Mouse (Mus musculus): Measurements from ENCODE around the gene Dhodh. TPM values are rescaled to one million over a fixed set of nuclear protein-coding genes. Genes with fewer than 3 reads are reported as not detected.

Gene Dhodh
- polyA plus RNA-seq (2014; fragmentation: Nextera tagmentation; extraction: Ambion mirVana) = 34.7 and 39.3 TPM in 2 replicates

GRCm38 (mm10) chr8:109608271-109609152 is at the start of gene Dhodh:
TSS of gene Dhodh (minus strand) at chr8:109608673.
- ATAC-seq (ENCODE audit: low read depth) (peak; percentile 99), DNase-seq (ENCODE audit: low spot score) (peak; percentile 98)
- Histone ChIP-seq H3K27me3 (replicated peaks; ENCODE audit: control insufficient read depth, insufficient read depth, low read length) (no peaks in the 10 kb centered on the region), H3K36me3 (ENCODE audit: control insufficient read depth, insufficient read depth, low read length) (peaks cover 10% of the 10 kb centered on the region; the same call in 1 of the 2 replicates), H3K4me2 (ENCODE audit: low read depth, low read length) (peak within 1 kb of the TSS; percentile 81), H3K27ac (replicated peaks; ENCODE audit: low read depth, low read length) (peak within 1 kb of the TSS; percentile 96), H3K9ac (ENCODE audit: low read depth, low read length) (peak within 1 kb of the TSS; percentile 77), H3K4me3 (ENCODE audit: low read depth, low read length) (peak within 1 kb of the TSS; percentile 72), H3K4me1 (ENCODE audit: control insufficient read depth, insufficient read depth, low read length) (peaks cover 11% of the 10 kb centered on the region), H3K9me3 (ENCODE audit: control insufficient read depth, low read length) (no peaks in the 10 kb centered on the region)
- WGBS = under 1% methylated on average over 41 of the region's 42 CpGs

- ATAC-seq (ENCODE audit: low read depth) (no peak), DNase-seq (ENCODE audit: low spot score) (no peak)
- no peak overlapping the region for H3K9ac ChIP-seq (ENCODE audit: low read depth, low read length)
- no peak overlapping the region for H3K4me3 ChIP-seq (ENCODE audit: low read depth, low read length)
- H3K4me2 ChIP-seq (ENCODE audit: low read depth, low read length) = no peak overlapping the region
- WGBS = 75% methylated on average over 3 of the region's 3 CpGs
- no peaks in the 10 kb centered on the region for H3K9me3 ChIP-seq (ENCODE audit: control insufficient read depth, low read length)
- H3K4me1 ChIP-seq (ENCODE audit: control insufficient read depth, insufficient read depth, low read length) = no peaks in the 10 kb centered on the region
- no peak overlapping the region for H3K27ac ChIP-seq (replicated peaks; ENCODE audit: low read depth, low read length)
- no peaks in the 10 kb centered on the region for H3K27me3 ChIP-seq (replicated peaks; ENCODE audit: control insufficient read depth, insufficient read depth, low read length)
- no peaks in the 10 kb centered on the region for H3K36me3 ChIP-seq (ENCODE audit: control insufficient read depth, insufficient read depth, low read length)
These were observed 48.4 kb upstream of the Dhodh start for GRCm38 (mm10) chr8:109656860-109657259.

GRCm38 (mm10) chr8:109650801-109651200 is 42.3 kb upstream of the Dhodh start:
- Histone ChIP-seq H3K4me2 (ENCODE audit: low read depth, low read length) (no peak overlapping the region), H3K9me3 (ENCODE audit: control insufficient read depth, low read length) (no peaks in the 10 kb centered on the region), H3K36me3 (ENCODE audit: control insufficient read depth, insufficient read depth, low read length) (no peaks in the 10 kb centered on the region), H3K27ac (replicated peaks; ENCODE audit: low read depth, low read length) (no peak overlapping the region), H3K4me1 (ENCODE audit: control insufficient read depth, insufficient read depth, low read length) (no peaks in the 10 kb centered on the region), H3K9ac (ENCODE audit: low read depth, low read length) (no peak overlapping the region), H3K4me3 (ENCODE audit: low read depth, low read length) (no peak overlapping the region), H3K27me3 (replicated peaks; ENCODE audit: control insufficient read depth, insufficient read depth, low read length) (no peaks in the 10 kb centered on the region)
- DNase-seq (ENCODE audit: low spot score) (no peak), ATAC-seq (ENCODE audit: low read depth) (no peak)
- WGBS = 64% methylated on average over 10 of the region's 10 CpGs

- Histone ChIP-seq H3K27me3 (replicated peaks; ENCODE audit: control insufficient read depth, insufficient read depth, low read length) (no peaks in the 10 kb centered on the region), H3K9ac (ENCODE audit: low read depth, low read length) (no peak overlapping the region), H3K9me3 (ENCODE audit: control insufficient read depth, low read length) (no peaks in the 10 kb centered on the region), H3K4me3 (ENCODE audit: low read depth, low read length) (no peak overlapping the region), H3K4me2 (ENCODE audit: low read depth, low read length) (no peak overlapping the region), H3K4me1 (ENCODE audit: control insufficient read depth, insufficient read depth, low read length) (no peaks in the 10 kb centered on the region), H3K27ac (replicated peaks; ENCODE audit: low read depth, low read length) (no peak overlapping the region), H3K36me3 (ENCODE audit: control insufficient read depth, insufficient read depth, low read length) (no peaks in the 10 kb centered on the region)
- 75% methylated on average over 7 of the region's 7 CpGs for WGBS
- ATAC-seq (ENCODE audit: low read depth) (no peak), DNase-seq (ENCODE audit: low spot score) (no peak)
These were observed 40.0 kb upstream of the Dhodh start for GRCm38 (mm10) chr8:109648469-109648868.

GRCm38 (mm10) chr8:109647331-109647730 is 38.9 kb upstream of the Dhodh start:
- DNase-seq (ENCODE audit: low spot score) = peak; percentile 12

GRCm38 (mm10) chr8:109641236-109641635 is 32.8 kb upstream of the Dhodh start:
- Histone ChIP-seq H3K4me1 (ENCODE audit: control insufficient read depth, insufficient read depth, low read length) (no peaks in the 10 kb centered on the region), H3K4me2 (ENCODE audit: low read depth, low read length) (no peak overlapping the region), H3K9me3 (ENCODE audit: control insufficient read depth, low read length) (no peaks in the 10 kb centered on the region), H3K36me3 (ENCODE audit: control insufficient read depth, insufficient read depth, low read length) (no peaks in the 10 kb centered on the region), H3K27me3 (replicated peaks; ENCODE audit: control insufficient read depth, insufficient read depth, low read length) (no peaks in the 10 kb centered on the region), H3K9ac (ENCODE audit: low read depth, low read length) (no peak overlapping the region), H3K27ac (replicated peaks; ENCODE audit: low read depth, low read length) (no peak overlapping the region), H3K4me3 (ENCODE audit: low read depth, low read length) (no peak overlapping the region)
- no peak for DNase-seq (ENCODE audit: low spot score)
- WGBS = 66% methylated on average over 5 of the region's 5 CpGs
- no peak for ATAC-seq (ENCODE audit: low read depth)

More at GRCm38 (mm10) chr8:109647331-109647730, 38.9 kb upstream of the Dhodh start:
- WGBS = 50% methylated on average over 11 of the region's 11 CpGs
- Histone ChIP-seq H3K9ac (ENCODE audit: low read depth, low read length) (no peak overlapping the region), H3K27ac (replicated peaks; ENCODE audit: low read depth, low read length) (no peak overlapping the region), H3K4me3 (ENCODE audit: low read depth, low read length) (no peak overlapping the region), H3K36me3 (ENCODE audit: control insufficient read depth, insufficient read depth, low read length) (no peaks in the 10 kb centered on the region), H3K27me3 (replicated peaks; ENCODE audit: control insufficient read depth, insufficient read depth, low read length) (no peaks in the 10 kb centered on the region), H3K4me2 (ENCODE audit: low read depth, low read length) (no peak overlapping the region), H3K4me1 (ENCODE audit: control insufficient read depth, insufficient read depth, low read length) (no peaks in the 10 kb centered on the region), H3K9me3 (ENCODE audit: control insufficient read depth, low read length) (no peaks in the 10 kb centered on the region)
- ATAC-seq (ENCODE audit: low read depth) = no peak

GRCm38 (mm10) chr8:109640410-109640809 is 31.9 kb upstream of the Dhodh start:
- no peak for ATAC-seq (ENCODE audit: low read depth)
- Histone ChIP-seq H3K9me3 (ENCODE audit: control insufficient read depth, low read length) (no peaks in the 10 kb centered on the region), H3K4me2 (ENCODE audit: low read depth, low read length) (no peak overlapping the region), H3K27me3 (replicated peaks; ENCODE audit: control insufficient read depth, insufficient read depth, low read length) (no peaks in the 10 kb centered on the region), H3K4me3 (ENCODE audit: low read depth, low read length) (no peak overlapping the region), H3K36me3 (ENCODE audit: control insufficient read depth, insufficient read depth, low read length) (no peaks in the 10 kb centered on the region), H3K9ac (ENCODE audit: low read depth, low read length) (no peak overlapping the region), H3K27ac (replicated peaks; ENCODE audit: low read depth, low read length) (no peak overlapping the region), H3K4me1 (ENCODE audit: control insufficient read depth, insufficient read depth, low read length) (no peaks in the 10 kb centered on the region)
- 50% methylated on average over 7 of the region's 7 CpGs for WGBS
- DNase-seq (ENCODE audit: low spot score) = peak; percentile 8

- no peaks in the 10 kb centered on the region for H3K4me1 ChIP-seq (ENCODE audit: control insufficient read depth, insufficient read depth, low read length)
- 78% methylated on average over 5 of the region's 5 CpGs for WGBS
- DNase-seq (ENCODE audit: low spot score) (no peak), ATAC-seq (ENCODE audit: low read depth) (no peak)
- H3K36me3 ChIP-seq (ENCODE audit: control insufficient read depth, insufficient read depth, low read length) = no peaks in the 10 kb centered on the region
- H3K27ac ChIP-seq (replicated peaks; ENCODE audit: low read depth, low read length) = no peak overlapping the region
- H3K27me3 ChIP-seq (replicated peaks; ENCODE audit: control insufficient read depth, insufficient read depth, low read length) = no peaks in the 10 kb centered on the region
- H3K9ac ChIP-seq (ENCODE audit: low read depth, low read length) = no peak overlapping the region
- no peak overlapping the region for H3K4me3 ChIP-seq (ENCODE audit: low read depth, low read length)
- H3K9me3 ChIP-seq (ENCODE audit: control insufficient read depth, low read length) = no peaks in the 10 kb centered on the region
- no peak overlapping the region for H3K4me2 ChIP-seq (ENCODE audit: low read depth, low read length)
These were observed 30.4 kb upstream of the Dhodh start for GRCm38 (mm10) chr8:109638851-109639250.

- no peak overlapping the region for H3K27ac ChIP-seq (replicated peaks; ENCODE audit: low read depth, low read length)
- H3K4me2 ChIP-seq (ENCODE audit: low read depth, low read length) = no peak overlapping the region
- DNase-seq (ENCODE audit: low spot score) = no peak
- ATAC-seq (ENCODE audit: low read depth) = no peak
- H3K9me3 ChIP-seq (ENCODE audit: control insufficient read depth, low read length) = no peaks in the 10 kb centered on the region
- no peaks in the 10 kb centered on the region for H3K4me1 ChIP-seq (ENCODE audit: control insufficient read depth, insufficient read depth, low read length)
- no peak overlapping the region for H3K9ac ChIP-seq (ENCODE audit: low read depth, low read length)
- H3K4me3 ChIP-seq (ENCODE audit: low read depth, low read length) = no peak overlapping the region
- no peaks in the 10 kb centered on the region for H3K36me3 ChIP-seq (ENCODE audit: control insufficient read depth, insufficient read depth, low read length)
- no peaks in the 10 kb centered on the region for H3K27me3 ChIP-seq (replicated peaks; ENCODE audit: control insufficient read depth, insufficient read depth, low read length)
- 88% methylated on average over 8 of the region's 8 CpGs for WGBS
These were observed 26.7 kb upstream of the Dhodh start for GRCm38 (mm10) chr8:109635146-109635545.
